Mouse (Mus musculus) ES-Bruce4 (cell line): Measurements from ENCODE around the gene Arnt2. TPM values are rescaled to one million over a fixed set of nuclear protein-coding genes. Genes with fewer than 3 reads are reported as not detected.

Source experiments
- H3K27ac ChIP-seq: 2 replicates; pipeline ENCODE4 v1.5.1; 2012; ENCODE audit warnings: low read length, inconsistent platforms; ENCODE audit not compliant: insufficient read depth
- H3K27me3 ChIP-seq: 2 replicates; pipeline ENCODE4 v1.6.1; 2012; ENCODE audit warnings: mild to moderate bottlenecking, low read length, inconsistent platforms; ENCODE audit not compliant: control insufficient read depth, poor library complexity, insufficient read depth, severe bottlenecking
- H3K36me3 ChIP-seq: 2 replicates; pipeline ENCODE4 v1.6.1; 2012; ENCODE audit warnings: inconsistent platforms, mild to moderate bottlenecking, low read length, moderate library complexity; ENCODE audit not compliant: control insufficient read depth, poor library complexity, insufficient read depth, severe bottlenecking
- H3K4me1 ChIP-seq: one replicate; pipeline ENCODE4 v1.8.1; 2011; ENCODE audit warnings: low read length; ENCODE audit not compliant: control insufficient read depth, insufficient read depth
- H3K4me3 ChIP-seq: 2 replicates; pipeline ENCODE4 v1.5.1; 2011; ENCODE audit warnings: low read depth, mild to moderate bottlenecking, low read length
- H3K9ac ChIP-seq: 2 replicates; pipeline ENCODE4 v1.6.1; 2012; ENCODE audit warnings: low read depth, mild to moderate bottlenecking, inconsistent platforms; ENCODE audit not compliant: poor library complexity, severe bottlenecking
- H3K9me3 ChIP-seq: replicated peaks from 2 replicates; pipeline ENCODE4 v1.6.1; 2012; ENCODE audit warnings: mild to moderate bottlenecking, low read length, inconsistent platforms; ENCODE audit not compliant: control insufficient read depth, poor library complexity, insufficient read depth, severe bottlenecking
- CTCF ChIP-seq: IDR thresholded peaks from one replicate; pipeline ENCODE4 v1.8.1; 2011; ENCODE audit warnings: low read depth, low read length
- EP300 ChIP-seq: IDR thresholded peaks from 2 replicates; pipeline ENCODE4 v1.6.1; 2011; ENCODE audit warnings: low read depth, low read length; ENCODE audit not compliant: insufficient read depth
- POLR2A ChIP-seq: IDR thresholded peaks from one replicate; pipeline ENCODE4 v1.8.1; 2011; ENCODE audit warnings: low read length; ENCODE audit not compliant: insufficient read depth
- polyA plus RNA-seq: library from polyadenylated mRNA; stranded (reverse); fragments of >200 nt; gene quantifications from 2 replicates; pipeline ENCODE4 v1.2.4, GENCODE M21; 2011; ENCODE audit warnings: low read depth; ENCODE audit not compliant: missing spikeins, insufficient read depth, insufficient read length

The Arnt2 gene
- polyA plus RNA-seq, 1 experiment = 3.3 TPM

- Histone ChIP-seq H3K27me3 (no peaks in the 10 kb centered on the region; the same call in 1 of the 2 replicates), H3K27ac (no peak overlapping the region), H3K4me3 (no peak overlapping the region), H3K36me3 (no peaks in the 10 kb centered on the region), H3K9me3 (no peaks in the 10 kb centered on the region), H3K4me1 (no peaks in the 10 kb centered on the region), H3K9ac (no peak overlapping the region)
- TF ChIP-seq CTCF (no peak), POLR2A (no peak), EP300 (no peak)
Observed at GRCm38 (mm10) chr7:84285790-84286189, 124.2 kb downstream of the Arnt2 start.

DNA sequence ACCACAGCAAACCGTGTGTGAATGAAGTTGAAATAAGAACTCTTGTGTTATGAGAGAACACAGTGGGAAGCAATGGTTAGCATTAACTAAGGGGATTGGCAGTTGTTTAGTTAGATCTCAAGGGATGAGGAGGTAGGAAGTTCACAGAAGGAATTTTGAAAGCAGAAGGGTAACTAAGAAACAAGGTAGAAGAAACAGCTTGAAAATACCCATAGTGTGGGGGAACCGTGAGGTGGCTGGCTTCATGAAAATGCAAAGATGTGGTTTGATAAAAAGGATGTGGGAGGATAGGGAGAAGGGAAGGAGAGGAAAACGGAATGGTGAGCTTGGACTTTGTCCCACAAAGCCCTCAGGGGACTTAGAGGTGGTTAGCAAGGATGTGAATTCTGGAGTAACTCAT, 125.0 kb downstream of the Arnt2 start:
- TF ChIP-seq POLR2A (no peak), EP300 (no peak), CTCF (no peak)

DNA sequence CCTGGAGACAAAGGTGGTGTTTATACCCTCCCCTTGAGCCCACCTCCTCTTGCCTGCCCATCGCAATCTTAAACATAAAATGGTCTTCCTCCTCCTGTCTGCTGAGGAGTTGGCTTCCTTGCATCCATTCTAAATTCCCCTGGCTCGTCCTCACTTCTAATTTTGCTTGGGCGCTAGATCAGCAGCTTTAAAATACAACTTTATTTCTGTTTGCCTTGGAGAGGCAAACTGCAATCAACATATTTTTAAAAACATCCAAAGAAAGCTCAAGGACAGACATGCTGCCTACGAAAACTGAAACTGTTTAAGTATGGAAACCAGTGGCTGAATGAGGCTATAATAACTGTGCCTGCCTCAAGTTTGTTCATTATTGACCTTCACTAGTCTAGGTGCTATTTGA, 127.7 kb downstream of the Arnt2 start:
- Histone ChIP-seq H3K27me3 (no peaks in the 10 kb centered on the region; the same call in 1 of the 2 replicates), H3K27ac (no peak overlapping the region), H3K9ac (no peak overlapping the region), H3K9me3 (no peaks in the 10 kb centered on the region), H3K4me3 (no peak overlapping the region), H3K4me1 (no peaks in the 10 kb centered on the region), H3K36me3 (no peaks in the 10 kb centered on the region)
- no peak for TF ChIP-seq EP300
- no peak for TF ChIP-seq POLR2A
- no peak for TF ChIP-seq CTCF

More for the DNA sequence above, 125.0 kb downstream of the Arnt2 start:
- H3K9me3 ChIP-seq = no peaks in the 10 kb centered on the region
- H3K4me1 ChIP-seq = no peaks in the 10 kb centered on the region
- H3K4me3 ChIP-seq = no peak overlapping the region
- no peaks in the 10 kb centered on the region for H3K36me3 ChIP-seq
- H3K27me3 ChIP-seq = no peaks in the 10 kb centered on the region; the same call in 1 of the 2 replicates
- H3K9ac ChIP-seq = no peak overlapping the region
- H3K27ac ChIP-seq = no peak overlapping the region

DNA sequence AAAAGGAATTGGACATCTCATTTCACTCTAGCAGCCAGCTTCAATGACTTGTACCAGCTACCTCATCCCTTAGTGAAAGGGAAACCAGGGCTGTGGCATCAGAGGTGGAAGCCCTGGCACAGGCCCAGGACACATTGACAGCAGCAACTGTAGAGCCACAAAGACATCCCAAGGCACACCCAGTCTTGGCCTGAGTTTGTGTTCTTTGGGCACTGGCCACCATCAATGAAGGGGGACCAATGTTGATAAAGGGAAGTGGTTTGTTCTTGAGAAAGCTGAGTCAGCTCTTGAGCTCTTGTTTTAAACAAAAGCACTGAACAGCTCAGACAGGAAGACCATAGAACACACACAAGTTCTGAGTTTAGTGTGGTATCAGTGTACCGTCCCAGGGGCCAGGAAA, 130.7 kb downstream of the Arnt2 start:
- Histone ChIP-seq H3K36me3 (no peaks in the 10 kb centered on the region), H3K4me3 (no peak overlapping the region)

DNA sequence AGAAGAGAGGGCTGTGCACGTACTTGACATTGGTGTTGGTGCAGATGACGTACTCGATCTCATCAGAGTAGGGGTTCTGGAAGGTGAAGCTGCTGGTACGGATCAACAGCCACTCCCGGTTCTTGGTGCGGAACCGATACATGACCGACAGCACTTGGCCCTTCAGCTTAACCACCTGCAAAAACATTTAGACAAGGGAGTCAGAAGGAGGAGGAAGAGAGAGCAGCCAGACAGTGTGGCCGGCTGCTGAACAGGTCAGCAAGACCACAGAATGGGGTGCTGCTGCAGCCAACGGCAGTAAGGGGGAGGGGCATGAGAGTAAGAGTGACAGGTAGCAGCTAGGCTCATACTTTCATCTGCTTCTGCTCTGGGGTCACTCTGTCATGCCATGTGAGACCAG, 134.7 kb downstream of the Arnt2 start:
- Histone ChIP-seq H3K9ac (no peak overlapping the region), H3K27me3 (no peaks in the 10 kb centered on the region), H3K4me3 (no peak overlapping the region), H3K9me3 (no peaks in the 10 kb centered on the region), H3K36me3 (no peaks in the 10 kb centered on the region), H3K4me1 (no peaks in the 10 kb centered on the region), H3K27ac (no peak overlapping the region)
- TF ChIP-seq CTCF (no peak), POLR2A (no peak), EP300 (no peak)

More for the DNA sequence above, 130.7 kb downstream of the Arnt2 start:
- Histone ChIP-seq H3K9me3 (no peaks in the 10 kb centered on the region), H3K4me1 (no peaks in the 10 kb centered on the region), H3K27me3 (no peaks in the 10 kb centered on the region), H3K27ac (no peak overlapping the region), H3K9ac (no peak overlapping the region)
- TF ChIP-seq EP300 (no peak), POLR2A (no peak), CTCF (no peak)

- TF ChIP-seq EP300 = no peak
- TF ChIP-seq POLR2A = no peak
- TF ChIP-seq CTCF = no peak
- no peak overlapping the region for H3K9ac ChIP-seq
- no peaks in the 10 kb centered on the region for H3K36me3 ChIP-seq
- H3K27me3 ChIP-seq = no peaks in the 10 kb centered on the region
- no peak overlapping the region for H3K4me3 ChIP-seq
- no peak overlapping the region for H3K27ac ChIP-seq
- H3K9me3 ChIP-seq = no peaks in the 10 kb centered on the region
- H3K4me1 ChIP-seq = no peaks in the 10 kb centered on the region
Observed at GRCm38 (mm10) chr7:84273930-84274329, 136.0 kb downstream of the Arnt2 start.
